Mouse (Mus musculus) stomach, embryonic 16.5 days (tissue): Measurements from ENCODE around the gene Entr1. TPM values are rescaled to one million over a fixed set of nuclear protein-coding genes. Genes with fewer than 3 reads are reported as not detected.

Experiments used
- ATAC-seq: fragments of 200-750 bp; cut with Nextera tagmentation; 2 replicates; pipeline ENCODE4 v1.8.0; 2017; ENCODE audit warnings: moderate number of reproducible peaks, moderate TSS enrichment; ENCODE audit not compliant: insufficient read depth, low FRiP score
- H3K27ac ChIP-seq: fragments of 300-500 bp; sonication (generic); 2 replicates; pipeline ENCODE4 v1.5.1; 2014; ENCODE audit warnings: low read length
- H3K27me3 ChIP-seq: fragments of 300-500 bp; sonication (generic); 2 replicates; pipeline ENCODE4 v1.6.1; 2014; ENCODE audit warnings: low read length, control low read depth, mixed read lengths; ENCODE audit not compliant: control insufficient read depth, insufficient read depth
- H3K36me3 ChIP-seq: fragments of 300-500 bp; sonication (generic); 2 replicates; pipeline ENCODE4 v1.6.1; 2014; ENCODE audit warnings: low read length; ENCODE audit not compliant: control insufficient read depth, insufficient read depth
- H3K4me1 ChIP-seq: fragments of 300-500 bp; sonication (generic); 2 replicates; pipeline ENCODE4 v1.6.1; 2014; ENCODE audit warnings: low read length, control low read depth, mixed read lengths; ENCODE audit not compliant: control insufficient read depth, insufficient read depth
- H3K4me2 ChIP-seq: fragments of 300-500 bp; sonication (generic); 2 replicates; pipeline ENCODE4 v1.6.1; 2014; ENCODE audit warnings: low read depth, low read length, mixed read lengths
- H3K4me3 ChIP-seq: fragments of 300-500 bp; sonication (generic); replicated peaks from 2 replicates; pipeline ENCODE4 v1.5.1; 2014; ENCODE audit warnings: mild to moderate bottlenecking, low read length
- H3K9ac ChIP-seq: fragments of 300-500 bp; sonication (generic); 2 replicates; pipeline ENCODE4 v1.6.1; 2014; ENCODE audit warnings: low read length
- H3K9me3 ChIP-seq: fragments of 300-500 bp; sonication (generic); replicated peaks from 2 replicates; pipeline ENCODE4 v1.6.1; 2016; ENCODE audit warnings: low read length, control low read depth; ENCODE audit not compliant: control insufficient read depth
- WGBS: fragments of 180-500 bp; shearing (Covaris S2); extraction: QIAGEN DNeasy Blood & Tissue Kit; methylation state at CpG from one replicate; pipeline ENCODE4 v1.1.7; 2014; 5-methylcytosine and 5-hydroxymethylcytosine counted together
- polyA plus RNA-seq: library from polyadenylated mRNA; unstranded; fragments of >200 nt; fragmentation: Nextera tagmentation; extraction: Ambion mirVana; gene quantifications from 2 replicates; pipeline ENCODE4 v1.2.1, GENCODE M21; 2015

Entr1 gene
- polyA plus RNA-seq, 1 experiment from 2014 or later: 105 TPM

DNA sequence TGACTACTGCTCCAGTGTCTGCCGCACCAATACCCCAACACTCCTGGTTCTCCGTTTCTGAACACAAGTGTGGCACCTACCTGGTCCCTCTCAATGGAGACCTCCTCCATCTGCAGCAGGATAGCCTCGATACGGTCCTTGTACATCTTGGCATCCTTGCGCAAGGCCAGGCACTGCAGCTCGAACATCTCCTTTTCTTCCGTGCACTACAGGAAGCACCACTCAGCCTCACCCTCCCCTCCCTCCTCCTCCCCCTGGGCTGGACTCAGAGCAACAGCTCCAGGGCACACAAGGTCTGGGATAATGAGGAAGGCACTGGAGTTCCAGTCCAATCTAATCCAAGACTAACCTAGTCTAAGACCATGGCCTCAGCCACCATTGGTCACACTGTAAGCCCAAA is 32.4 kb downstream of the Entr1 start:
- 76% methylated on average over 7 of the region's 7 CpGs for WGBS
- no peak for ATAC-seq
- H3K9ac ChIP-seq: no peak overlapping the region

DNA sequence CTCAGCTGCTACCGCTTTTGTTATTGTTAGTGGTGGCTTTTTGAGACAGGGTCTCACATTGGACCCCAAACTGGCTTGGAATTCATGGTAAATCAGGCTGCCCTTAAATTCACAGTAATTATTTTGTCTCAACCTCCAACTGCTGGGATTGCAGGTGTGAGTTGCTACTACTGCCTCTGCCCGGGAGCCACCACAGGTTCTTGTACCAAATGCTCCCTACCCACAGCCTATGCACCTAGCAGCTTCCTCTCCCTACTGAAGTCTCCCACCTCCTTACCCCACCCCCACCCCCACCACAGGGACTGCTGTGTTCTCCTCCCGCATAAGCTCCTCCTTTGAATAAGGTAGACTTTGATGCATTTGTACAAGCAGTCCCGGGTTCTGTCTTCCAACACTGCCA is 32.9 kb downstream of the Entr1 start:
- H3K4me3 ChIP-seq: no peak overlapping the region
- H3K4me1 ChIP-seq: peaks cover 6% of the 10 kb centered on the region
- H3K27ac ChIP-seq: no peak overlapping the region
- 84% methylated on average over 4 of the region's 4 CpGs for WGBS
- no peak overlapping the region for H3K4me2 ChIP-seq
- ATAC-seq: no peak
- no peaks in the 10 kb centered on the region for H3K36me3 ChIP-seq
- H3K27me3 ChIP-seq: no peaks in the 10 kb centered on the region
- no peaks in the 10 kb centered on the region for H3K9me3 ChIP-seq
- H3K9ac ChIP-seq: no peak overlapping the region

More for the DNA sequence above, 32.4 kb downstream of the Entr1 start:
- no peaks in the 10 kb centered on the region for H3K27me3 ChIP-seq
- H3K4me1 ChIP-seq: peaks cover 6% of the 10 kb centered on the region
- no peak overlapping the region for H3K4me2 ChIP-seq
- no peaks in the 10 kb centered on the region for H3K36me3 ChIP-seq
- H3K4me3 ChIP-seq: no peak overlapping the region
- H3K27ac ChIP-seq: no peak overlapping the region
- no peaks in the 10 kb centered on the region for H3K9me3 ChIP-seq

DNA sequence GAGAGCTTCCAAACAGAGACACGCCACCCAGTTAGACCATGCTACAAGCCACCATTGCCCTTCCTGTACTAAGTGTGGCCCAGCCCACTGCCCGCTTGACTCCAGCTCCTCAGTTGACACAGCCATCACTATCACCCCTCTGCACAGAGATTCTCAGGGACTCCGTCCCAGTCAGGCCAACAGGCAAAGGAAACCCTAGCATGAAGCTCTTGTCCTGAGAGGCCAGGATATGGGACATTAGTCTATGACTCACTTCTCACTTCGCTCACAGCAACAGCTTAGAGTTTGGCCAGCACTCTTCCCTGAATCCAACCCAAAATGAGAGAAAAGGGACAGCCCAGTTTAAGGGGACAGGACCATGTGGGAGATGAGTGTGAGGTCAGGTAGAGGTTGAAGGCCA is 34.7 kb downstream of the Entr1 start:
- H3K4me1 ChIP-seq: peaks cover 11% of the 10 kb centered on the region
- H3K27ac ChIP-seq: no peak overlapping the region
- H3K9ac ChIP-seq: no peak overlapping the region
- H3K4me3 ChIP-seq: no peak overlapping the region
- H3K4me2 ChIP-seq: no peak overlapping the region
- no peak for ATAC-seq
- H3K36me3 ChIP-seq: peaks cover under 1% of the 10 kb centered on the region; the same call in 1 of the 2 replicates
- H3K27me3 ChIP-seq: no peaks in the 10 kb centered on the region
- no peaks in the 10 kb centered on the region for H3K9me3 ChIP-seq
- WGBS: 91% methylated on average over 4 of the region's 4 CpGs

DNA sequence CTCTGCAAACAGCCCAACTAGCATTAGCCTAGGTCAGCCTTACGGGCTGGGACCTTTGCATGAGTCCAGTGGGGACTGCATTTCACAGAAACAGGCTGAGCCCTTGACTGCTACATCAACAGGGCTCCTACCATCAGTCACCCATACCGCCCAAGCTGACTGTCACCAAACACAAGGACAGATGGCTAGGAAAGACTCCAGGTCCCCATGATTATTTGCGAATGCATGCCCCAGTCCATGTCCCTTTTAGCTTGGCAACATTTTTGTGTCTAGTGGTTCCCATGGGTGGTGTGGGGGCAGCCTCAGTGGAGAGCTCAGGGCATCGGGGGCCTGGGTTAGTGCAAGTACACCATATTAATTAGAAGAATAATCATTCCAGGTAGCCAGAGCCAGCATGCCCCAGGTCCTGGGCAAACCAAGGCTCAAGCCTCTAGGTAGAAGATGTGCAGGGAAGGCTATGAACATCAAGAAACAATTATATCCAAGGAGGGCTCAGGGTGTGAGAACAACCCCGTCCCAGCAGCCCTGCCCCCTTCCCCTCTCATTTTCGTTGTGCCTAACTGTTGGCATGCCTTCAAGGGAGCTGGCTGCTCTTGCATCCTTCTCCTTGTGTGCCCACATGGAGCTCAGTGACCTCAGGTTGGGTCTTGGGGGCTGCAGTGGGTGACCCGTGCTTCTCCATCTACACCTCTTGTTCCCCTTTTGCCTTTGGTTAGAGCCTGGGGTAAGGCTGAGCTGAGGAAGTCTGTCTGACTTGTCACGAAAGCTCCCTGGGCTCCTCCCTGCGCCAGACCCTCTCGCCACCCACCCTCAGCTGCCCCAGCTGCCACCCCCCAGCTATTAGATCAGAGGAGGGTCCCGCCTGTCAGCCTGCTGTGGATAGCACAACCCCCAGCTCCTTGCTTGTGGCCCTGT is 35.8 kb downstream of the Entr1 start:
- peak overlapping the region; percentile 82; the same call in 1 of the 2 replicates for H3K4me3 ChIP-seq
- peaks cover 14% of the 10 kb centered on the region for H3K4me1 ChIP-seq
- peak overlapping the region; percentile 98 for H3K4me2 ChIP-seq
- peak overlapping the region; percentile 93 for H3K9ac ChIP-seq
- H3K27me3 ChIP-seq: no peaks in the 10 kb centered on the region
- 85% methylated on average over 11 of the region's 11 CpGs for WGBS
- no peaks in the 10 kb centered on the region for H3K9me3 ChIP-seq
- H3K27ac ChIP-seq: no peak overlapping the region
- ATAC-seq: no peak
- H3K36me3 ChIP-seq: peaks cover 6% of the 10 kb centered on the region; the same call in 1 of the 2 replicates

DNA sequence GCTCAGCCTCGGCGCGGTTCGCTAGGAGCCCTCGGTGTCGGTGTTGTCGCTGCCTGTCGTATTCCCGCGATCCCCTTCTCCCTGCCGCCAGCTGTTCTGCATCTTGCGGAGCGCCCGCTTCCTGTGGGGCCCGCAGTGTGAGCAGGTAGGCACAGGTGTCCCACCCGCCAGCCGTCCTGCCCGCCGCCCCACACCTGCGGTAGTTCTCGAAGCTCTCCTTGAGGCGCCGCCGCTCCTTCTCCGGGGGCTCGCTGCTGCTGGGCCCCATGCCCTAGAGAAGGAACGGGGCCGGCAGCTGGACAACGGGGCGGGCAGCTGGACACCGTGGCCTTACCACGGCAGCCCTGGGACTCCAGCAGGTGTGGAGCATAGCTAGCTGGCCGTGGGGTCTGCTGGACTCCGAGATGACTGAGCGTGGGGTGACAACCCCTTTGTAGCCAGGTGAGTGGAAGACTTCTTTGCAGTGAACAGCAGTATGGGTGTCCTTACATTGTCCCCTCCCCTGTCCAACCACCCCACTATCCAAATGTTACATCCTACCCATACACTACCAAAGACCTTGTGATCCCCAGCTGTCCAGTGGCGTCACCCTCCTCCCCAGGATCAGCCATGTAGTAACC is 36.7 kb downstream of the Entr1 start:
- peaks cover 7% of the 10 kb centered on the region; the same call in 1 of the 2 replicates for H3K36me3 ChIP-seq
- peaks cover 20% of the 10 kb centered on the region for H3K4me1 ChIP-seq
- no peak overlapping the region; the same call in 1 of the 2 replicates for H3K27ac ChIP-seq
- peak; percentile 16; the same call in 1 of the 2 replicates for ATAC-seq
- H3K27me3 ChIP-seq: no peaks in the 10 kb centered on the region
- H3K9ac ChIP-seq: peak overlapping the region; percentile 93
- H3K4me2 ChIP-seq: peak overlapping the region; percentile 98
- peak overlapping the region; percentile 82 for H3K4me3 ChIP-seq
- no peaks in the 10 kb centered on the region for H3K9me3 ChIP-seq
- WGBS: 2% methylated on average over 36 of the region's 36 CpGs

DNA sequence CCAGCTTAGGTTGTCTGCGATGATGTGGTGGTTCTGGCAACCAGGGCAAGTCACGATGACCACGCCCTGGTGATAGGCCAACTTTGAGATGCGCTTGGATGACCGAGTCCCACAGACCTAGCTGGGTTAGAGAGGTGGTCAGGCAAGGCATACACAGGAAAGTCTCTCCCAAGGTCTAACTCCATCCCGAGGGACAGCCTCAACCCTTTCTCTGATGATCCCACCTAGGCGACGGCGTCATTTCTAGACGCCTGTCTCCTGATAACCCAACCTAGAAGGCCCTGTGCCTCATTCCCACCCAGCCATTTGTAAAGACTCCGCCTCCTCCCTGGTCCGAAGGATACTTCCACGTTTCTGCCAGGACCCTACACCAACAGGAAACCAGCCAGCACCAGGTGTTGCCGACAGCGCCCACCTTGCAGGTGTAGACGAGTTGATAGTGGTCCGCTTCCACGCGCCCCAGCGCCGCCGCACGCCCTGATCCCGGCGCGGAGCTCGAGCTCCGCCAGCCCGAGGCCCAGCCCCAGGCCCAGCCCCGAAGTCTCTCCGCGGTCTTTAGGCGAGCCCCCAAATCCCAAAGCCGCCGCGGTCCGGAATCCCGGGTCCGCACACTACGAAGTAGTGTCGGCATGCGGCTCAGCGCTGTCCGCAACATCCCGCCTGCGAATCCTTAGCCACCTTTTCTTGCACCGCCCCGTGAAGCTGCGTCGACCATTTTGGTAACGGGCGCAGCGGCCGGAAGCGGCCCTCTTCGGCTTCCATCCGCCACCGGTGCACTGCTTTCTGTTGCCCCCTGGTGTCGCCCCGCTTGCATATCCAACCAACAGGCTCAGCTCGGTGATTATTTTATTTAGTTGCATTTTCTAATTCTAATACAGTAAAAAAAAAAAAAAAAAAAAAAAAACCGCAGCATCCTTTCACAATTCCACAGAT is 37.5 kb downstream of the Entr1 start, which contains the start of gene Dnlz:
Gene Dnlz (minus strand): TSS at position 753 of the 933 bp plus-strand sequence.
- ATAC-seq: peak; percentile 81
- peaks cover 11% of the 10 kb centered on the region; the same call in 1 of the 2 replicates for H3K36me3 ChIP-seq
- no peaks in the 10 kb centered on the region for H3K27me3 ChIP-seq
- peak within 1 kb of the TSS; percentile 98 for H3K4me2 ChIP-seq
- peak within 1 kb of the TSS; percentile 90 for H3K27ac ChIP-seq
- peak within 1 kb of the TSS; percentile 82 for H3K4me3 ChIP-seq
- no peaks in the 10 kb centered on the region for H3K9me3 ChIP-seq
- H3K9ac ChIP-seq: peak within 1 kb of the TSS; percentile 93
- H3K4me1 ChIP-seq: peaks cover 20% of the 10 kb centered on the region
- WGBS: 1% methylated on average over 62 of the region's 62 CpGs

DNA sequence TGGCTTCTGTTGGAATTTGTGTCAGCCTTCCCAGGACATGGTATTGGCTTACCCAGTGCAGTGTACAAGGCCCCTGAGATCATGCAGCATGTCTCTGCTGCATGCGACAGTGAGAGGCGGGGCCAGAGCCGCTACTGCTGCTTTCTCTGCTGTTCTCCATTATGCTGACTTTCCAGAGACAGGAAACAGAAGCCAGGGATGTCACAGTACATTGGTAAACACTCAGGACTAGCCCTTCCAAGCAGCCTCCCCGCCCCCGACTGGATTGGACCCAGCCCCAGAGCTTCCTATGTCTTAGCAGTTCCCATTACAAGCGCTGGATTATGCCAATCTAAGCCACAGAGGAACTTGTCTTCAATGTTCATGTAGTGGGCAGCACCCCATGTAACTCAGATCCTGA is 40.9 kb downstream of the Entr1 start:
- Histone ChIP-seq H3K27me3 (no peaks in the 10 kb centered on the region), H3K36me3 (peaks cover 15% of the 10 kb centered on the region; the same call in 1 of the 2 replicates), H3K4me1 (peaks cover 22% of the 10 kb centered on the region), H3K4me2 (no peak overlapping the region), H3K9ac (0 out of 2 replicates have a peak overlapping the region, but pooled peaks have one; percentile 31), H3K27ac (peak overlapping the region; percentile 48), H3K4me3 (no peak overlapping the region), H3K9me3 (no peaks in the 10 kb centered on the region)
- 0 out of 2 replicates have a peak, but pooled peaks have one; percentile 11 for ATAC-seq
- WGBS: 40% methylated on average over 6 of the region's 6 CpGs

DNA sequence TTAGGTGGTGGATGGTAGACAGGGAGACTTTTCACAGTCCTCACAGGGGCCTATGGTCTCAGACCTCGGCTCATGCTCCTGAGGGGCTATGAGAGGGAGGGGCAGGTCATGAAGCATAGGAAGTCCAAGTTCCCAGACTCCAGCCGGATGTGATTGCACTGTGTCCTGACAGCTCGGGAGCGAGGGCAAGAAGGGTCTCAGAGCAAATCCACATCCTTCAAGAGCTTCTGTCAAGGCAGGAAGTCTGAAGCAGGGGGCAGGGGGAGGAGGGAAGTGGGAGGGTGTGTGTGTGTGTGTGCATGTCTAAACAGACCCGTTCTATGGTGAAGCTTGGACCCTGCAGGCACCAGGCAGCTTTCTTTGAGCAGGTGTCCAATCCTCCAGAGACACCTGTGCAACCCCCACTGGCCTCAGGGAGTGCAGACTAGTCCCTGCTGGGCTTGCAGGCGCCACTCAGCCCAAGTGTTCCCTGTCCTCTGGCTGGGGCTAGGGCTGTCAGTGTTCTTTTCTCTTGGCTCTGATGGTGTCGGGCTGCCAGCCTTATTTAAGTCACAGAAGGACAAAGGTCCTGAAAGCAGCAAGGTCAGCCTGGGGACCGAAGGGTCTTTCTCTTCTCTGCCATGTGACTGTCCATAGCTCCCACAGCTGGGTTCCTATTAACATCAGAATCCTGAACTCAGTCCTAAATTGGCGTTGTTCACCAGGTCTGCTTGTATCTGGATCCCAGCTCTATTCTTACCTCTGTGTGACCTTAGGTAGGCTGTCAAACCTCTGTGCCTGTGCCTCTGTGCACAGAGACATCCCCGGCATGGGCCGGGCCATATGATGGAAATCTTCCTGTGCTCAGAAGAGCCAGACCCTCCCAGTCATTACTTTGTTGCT is 46.3 kb downstream of the Entr1 start:
- peak; percentile 42 for ATAC-seq
- peak overlapping the region; percentile 57 for H3K9ac ChIP-seq
- no peaks in the 10 kb centered on the region for H3K9me3 ChIP-seq
- H3K4me1 ChIP-seq: peaks cover 29% of the 10 kb centered on the region
- H3K27me3 ChIP-seq: no peaks in the 10 kb centered on the region
- peaks cover 9% of the 10 kb centered on the region; the same call in 1 of the 2 replicates for H3K36me3 ChIP-seq
- peak overlapping the region; percentile 32; the same call in 1 of the 2 replicates for H3K4me2 ChIP-seq
- H3K4me3 ChIP-seq: no peak overlapping the region; the same call in 1 of the 2 replicates
- peak overlapping the region; percentile 95 for H3K27ac ChIP-seq
- WGBS: 52% methylated on average over 11 of the region's 11 CpGs
